Mouse (Mus musculus): ENCODE data around the gene Rragc. TPM values are rescaled to one million over a fixed set of nuclear protein-coding genes. Genes with fewer than 3 reads are reported as not detected.
A peak's percentile ranks its signal among the peaks of the same experiment; 100 is the strongest.

The Rragc gene
- total and polyA plus RNA-seq, 2 experiments from 2014 or later = 38.1 to 41.9 TPM

GRCm38 (mm10) chr4:123952059-123952458 lies 34.8 kb downstream of the Rragc start:
- Histone ChIP-seq H3K4me2 (ENCODE audit: low read depth, low read length, poor library complexity, severe bottlenecking) (no peak overlapping the region), H3K9me3 (ENCODE audit: low read length) (no peaks in the 10 kb centered on the region), H3K36me3 (ENCODE audit: insufficient read depth, low read length) (no peaks in the 10 kb centered on the region), H3K27me3 (ENCODE audit: insufficient read depth, low read length) (no peaks in the 10 kb centered on the region), H3K27ac (ENCODE audit: low read depth, low read length) (no peak overlapping the region), H3K4me1 (ENCODE audit: insufficient read depth, low read length) (no peaks in the 10 kb centered on the region), H3K9ac (replicated peaks; ENCODE audit: low read length, poor library complexity, severe bottlenecking) (no peak overlapping the region), H3K4me3 (ENCODE audit: low read depth, low read length) (no peak overlapping the region)
- DNase-seq (ENCODE audit: low spot score) (no peak), ATAC-seq (ENCODE audit: low FRiP score) (no peak)
- 60% methylated on average over 7 of the region's 8 CpGs for WGBS
- no peak for TF ChIP-seq CTCF (IDR thresholded peaks at IDR 0.05)

GRCm38 (mm10) chr4:123956703-123957491 lies 39.7 kb downstream of the Rragc start:
- TF ChIP-seq CTCF (IDR thresholded peaks at IDR 0.05) = peak; percentile 87
- no peaks in the 10 kb centered on the region for H3K36me3 ChIP-seq (ENCODE audit: insufficient read depth, low read length)
- peak overlapping the region; percentile 28 for H3K4me2 ChIP-seq (ENCODE audit: low read depth, low read length, poor library complexity, severe bottlenecking)
- DNase-seq (ENCODE audit: low spot score) = peak; percentile 83
- H3K9me3 ChIP-seq (ENCODE audit: low read length) = no peaks in the 10 kb centered on the region
- H3K9ac ChIP-seq (replicated peaks; ENCODE audit: low read length, poor library complexity, severe bottlenecking) = no peak overlapping the region
- peak overlapping the region; percentile 7; the same call in 1 of the 2 replicates for H3K4me3 ChIP-seq (ENCODE audit: low read depth, low read length)
- ATAC-seq (ENCODE audit: low FRiP score) = peak; percentile 82
- no peaks in the 10 kb centered on the region for H3K4me1 ChIP-seq (ENCODE audit: insufficient read depth, low read length)
- 6% methylated on average over 31 of the region's 31 CpGs for WGBS
- no peak overlapping the region for H3K27ac ChIP-seq (ENCODE audit: low read depth, low read length)
- H3K27me3 ChIP-seq (ENCODE audit: insufficient read depth, low read length) = no peaks in the 10 kb centered on the region

- Histone ChIP-seq H3K9me3 (ENCODE audit: low read length) (no peaks in the 10 kb centered on the region), H3K4me2 (ENCODE audit: low read depth, low read length, poor library complexity, severe bottlenecking) (peak overlapping the region; percentile 28; the same call in 1 of the 2 replicates), H3K4me1 (ENCODE audit: insufficient read depth, low read length) (no peaks in the 10 kb centered on the region), H3K27me3 (ENCODE audit: insufficient read depth, low read length) (no peaks in the 10 kb centered on the region), H3K9ac (replicated peaks; ENCODE audit: low read length, poor library complexity, severe bottlenecking) (no peak overlapping the region), H3K36me3 (ENCODE audit: insufficient read depth, low read length) (no peaks in the 10 kb centered on the region), H3K27ac (ENCODE audit: low read depth, low read length) (no peak overlapping the region), H3K4me3 (ENCODE audit: low read depth, low read length) (no peak overlapping the region)
- ATAC-seq (ENCODE audit: low FRiP score) (no peak), DNase-seq (ENCODE audit: low spot score) (no peak)
- no peak for TF ChIP-seq CTCF (IDR thresholded peaks at IDR 0.05)
- WGBS = 60% methylated on average over 4 of the region's 4 CpGs
These were observed 40.2 kb downstream of the Rragc start for GRCm38 (mm10) chr4:123957492-123957808.

GRCm38 (mm10) chr4:123957891-123958290 lies 40.6 kb downstream of the Rragc start:
- Histone ChIP-seq H3K27me3 (ENCODE audit: insufficient read depth, low read length) (no peaks in the 10 kb centered on the region), H3K9ac (replicated peaks; ENCODE audit: low read length, poor library complexity, severe bottlenecking) (no peak overlapping the region), H3K36me3 (ENCODE audit: insufficient read depth, low read length) (no peaks in the 10 kb centered on the region), H3K9me3 (ENCODE audit: low read length) (no peaks in the 10 kb centered on the region), H3K4me3 (ENCODE audit: low read depth, low read length) (no peak overlapping the region), H3K27ac (ENCODE audit: low read depth, low read length) (no peak overlapping the region), H3K4me1 (ENCODE audit: insufficient read depth, low read length) (no peaks in the 10 kb centered on the region), H3K4me2 (ENCODE audit: low read depth, low read length, poor library complexity, severe bottlenecking) (no peak overlapping the region)
- TF ChIP-seq CTCF (IDR thresholded peaks at IDR 0.05) = no peak
- no peak for DNase-seq (ENCODE audit: low spot score)
- 68% methylated on average over 4 of the region's 4 CpGs for WGBS
- ATAC-seq (ENCODE audit: low FRiP score) = no peak

GRCm38 (mm10) chr4:123960955-123961354 lies 43.7 kb downstream of the Rragc start:
- ATAC-seq (ENCODE audit: low FRiP score) (no peak), DNase-seq (ENCODE audit: low spot score) (no peak)
- Histone ChIP-seq H3K4me2 (ENCODE audit: low read depth, low read length, poor library complexity, severe bottlenecking) (no peak overlapping the region), H3K4me3 (ENCODE audit: low read depth, low read length) (no peak overlapping the region), H3K27me3 (ENCODE audit: insufficient read depth, low read length) (no peaks in the 10 kb centered on the region; the same call in 1 of the 2 replicates), H3K36me3 (ENCODE audit: insufficient read depth, low read length) (no peaks in the 10 kb centered on the region), H3K27ac (ENCODE audit: low read depth, low read length) (no peak overlapping the region), H3K9me3 (ENCODE audit: low read length) (no peaks in the 10 kb centered on the region), H3K9ac (replicated peaks; ENCODE audit: low read length, poor library complexity, severe bottlenecking) (no peak overlapping the region), H3K4me1 (ENCODE audit: insufficient read depth, low read length) (no peaks in the 10 kb centered on the region)
- 75% methylated on average over 4 of the region's 4 CpGs for WGBS
- no peak for TF ChIP-seq CTCF (IDR thresholded peaks at IDR 0.05)

- 54% methylated on average over 9 of the region's 9 CpGs for WGBS
- no peak for ATAC-seq (ENCODE audit: low FRiP score)
- no peaks in the 10 kb centered on the region for H3K4me1 ChIP-seq (ENCODE audit: insufficient read depth, low read length)
- no peak overlapping the region for H3K4me3 ChIP-seq (ENCODE audit: low read depth, low read length)
- no peaks in the 10 kb centered on the region for H3K9me3 ChIP-seq (ENCODE audit: low read length)
- no peaks in the 10 kb centered on the region; the same call in 1 of the 2 replicates for H3K27me3 ChIP-seq (ENCODE audit: insufficient read depth, low read length)
- no peak overlapping the region for H3K27ac ChIP-seq (ENCODE audit: low read depth, low read length)
- no peak for TF ChIP-seq CTCF (IDR thresholded peaks at IDR 0.05)
- no peak overlapping the region for H3K4me2 ChIP-seq (ENCODE audit: low read depth, low read length, poor library complexity, severe bottlenecking)
- no peaks in the 10 kb centered on the region for H3K36me3 ChIP-seq (ENCODE audit: insufficient read depth, low read length)
- H3K9ac ChIP-seq (replicated peaks; ENCODE audit: low read length, poor library complexity, severe bottlenecking) = no peak overlapping the region
- DNase-seq (ENCODE audit: low spot score) = no peak
These were observed 45.5 kb downstream of the Rragc start for GRCm38 (mm10) chr4:123962721-123963120.
